Mouse (Mus musculus): ENCODE results near the gene Clec3a. TPM values are rescaled to one million over a fixed set of nuclear protein-coding genes. Genes with fewer than 3 reads are reported as not detected.

Clec3a gene
- total RNA-seq, 2 experiments from 2014 or later: not detected

DNA sequence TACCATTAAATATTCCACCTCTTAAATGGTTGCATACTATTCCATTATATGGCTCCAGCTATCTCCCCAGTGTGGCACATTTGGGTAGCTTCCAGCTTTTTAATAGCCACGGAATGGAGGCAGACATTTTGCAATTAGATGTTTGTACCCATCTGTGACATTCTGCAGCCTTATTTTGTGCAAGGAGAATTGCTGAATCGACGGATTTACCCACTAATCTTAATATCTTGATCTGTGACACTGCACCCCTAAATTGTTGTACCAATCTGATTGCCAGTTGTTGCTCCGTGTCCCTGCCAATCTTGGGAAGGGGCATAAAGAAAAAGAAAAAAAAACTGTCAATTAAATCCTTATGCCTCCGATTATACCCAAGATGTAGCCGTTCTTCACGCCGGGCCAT lies 37.4 kb downstream of the Clec3a start:
- intact Hi-C loops (cut with DNase I): no loop called here
- no peak for DNase-seq

DNA sequence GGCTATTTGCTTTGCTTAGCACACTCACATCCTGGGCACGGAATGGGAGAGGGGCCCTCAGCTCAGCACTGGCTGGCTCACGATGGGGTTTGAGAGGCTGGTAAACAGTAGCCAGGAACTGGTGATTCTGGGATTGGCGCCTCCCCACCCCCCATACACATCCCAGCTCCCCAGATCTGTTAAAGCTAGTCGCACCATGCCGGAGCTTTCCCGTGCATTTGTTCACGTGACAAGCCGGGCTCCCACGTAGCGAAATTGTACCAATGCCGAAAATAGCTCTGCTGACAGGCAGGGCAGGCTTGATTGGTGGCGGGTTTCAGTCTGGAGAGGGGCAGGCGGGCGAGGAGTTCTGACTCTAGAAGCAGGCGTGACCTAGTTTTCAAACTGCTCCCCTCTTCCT lies 38.1 kb downstream of the Clec3a start:
- intact Hi-C loops (cut with DNase I): no loop called here
- DNase-seq: no peak

DNA sequence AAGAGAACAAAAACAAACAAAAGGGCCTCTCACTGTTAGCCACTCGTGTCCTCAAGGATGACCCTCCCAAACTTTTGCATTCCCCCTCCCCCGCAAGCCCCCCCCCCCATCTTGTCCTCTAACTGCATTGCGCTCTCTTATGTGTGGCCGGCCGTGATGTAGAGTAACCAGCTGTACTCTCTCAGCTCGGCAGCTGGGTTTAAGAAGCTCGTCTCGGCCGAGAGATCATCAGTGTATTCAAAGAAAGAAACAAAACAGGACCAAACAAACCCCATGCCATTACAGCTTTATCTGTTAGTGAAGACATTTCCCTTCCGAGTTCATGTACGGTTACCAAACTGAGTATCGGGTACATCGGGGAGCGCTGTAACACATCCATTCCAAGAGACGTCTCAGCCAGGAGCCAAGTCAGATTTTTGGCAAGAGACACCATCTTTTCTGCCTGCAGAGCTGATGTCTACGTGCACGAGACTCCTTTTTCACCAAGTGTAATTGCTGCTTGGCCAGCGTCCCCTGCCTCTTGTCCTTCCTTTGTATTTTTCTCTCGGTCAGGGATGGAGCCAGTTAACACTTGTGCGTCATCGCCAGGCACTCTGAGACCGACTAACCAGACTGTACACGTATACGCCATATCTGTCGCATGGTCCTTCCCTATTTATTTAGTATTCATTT lies 40.4 kb downstream of the Clec3a start:
- intact Hi-C loops (cut with DNase I): no loop called here
- DNase-seq: peak; percentile 16

DNA sequence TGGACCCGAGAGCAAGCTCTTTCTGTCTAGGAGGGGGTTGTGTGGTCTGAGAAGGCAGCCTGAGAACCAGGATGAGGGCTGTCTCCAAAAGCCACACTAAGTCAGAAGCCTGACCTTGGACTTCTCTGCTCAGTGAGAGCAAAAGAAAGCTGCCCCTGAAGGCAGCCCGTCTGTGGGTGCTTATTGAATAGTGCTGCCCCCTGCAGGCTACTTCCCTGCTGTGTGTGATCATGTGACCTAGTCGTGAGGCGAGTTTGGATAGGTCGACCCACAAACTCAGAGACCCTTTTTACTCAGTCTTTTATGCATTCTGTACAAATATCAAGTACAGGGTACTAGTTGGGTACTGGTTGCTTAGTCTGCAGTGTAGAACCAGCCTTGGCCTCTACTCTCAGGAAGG lies 42.7 kb downstream of the Clec3a start:
- no peak for DNase-seq
- intact Hi-C loops (cut with DNase I): no loop called here

DNA sequence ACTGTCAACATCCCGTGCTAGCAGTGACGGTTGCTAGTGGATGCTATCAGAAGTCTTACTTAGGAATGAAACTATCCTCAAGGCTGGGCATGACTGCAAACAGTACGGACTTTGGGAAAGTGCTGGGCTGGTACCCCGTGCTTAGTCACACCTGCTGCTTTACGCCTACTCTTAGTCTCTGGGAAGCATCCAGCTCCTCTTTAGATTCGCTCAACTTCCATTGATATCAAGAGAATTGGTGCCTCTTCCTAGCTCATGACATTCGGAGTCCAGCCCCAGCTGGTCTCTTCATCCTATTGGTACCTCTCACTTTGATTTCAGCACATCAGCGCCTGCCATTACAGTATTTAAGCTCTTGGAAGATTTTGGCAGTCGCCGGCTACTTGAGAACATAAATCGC lies 44.7 kb downstream of the Clec3a start:
- no peak for DNase-seq
- intact Hi-C loops (cut with DNase I): no loop called here

DNA sequence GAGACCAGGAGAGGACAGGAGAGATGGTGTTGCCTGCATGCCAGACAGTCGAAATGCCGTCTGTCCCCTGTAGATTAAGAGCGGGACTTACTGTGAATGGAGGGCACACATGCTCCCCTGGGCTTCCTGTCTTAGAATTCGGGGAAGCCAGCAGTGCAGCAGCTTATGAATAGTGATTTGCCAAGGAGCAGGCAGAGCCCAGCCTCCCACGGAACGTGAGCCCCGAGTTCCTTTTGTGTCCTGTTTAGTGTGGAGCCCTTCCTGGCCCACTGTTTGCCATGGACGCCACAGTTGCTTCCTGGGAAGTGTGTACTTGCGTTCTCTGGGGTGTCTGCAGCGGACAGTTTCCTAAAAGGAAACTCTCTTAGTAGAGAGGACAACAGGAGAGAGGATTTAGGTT lies 45.4 kb downstream of the Clec3a start:
- DNase-seq: no peak
- intact Hi-C loops (cut with DNase I): no loop called here

DNA sequence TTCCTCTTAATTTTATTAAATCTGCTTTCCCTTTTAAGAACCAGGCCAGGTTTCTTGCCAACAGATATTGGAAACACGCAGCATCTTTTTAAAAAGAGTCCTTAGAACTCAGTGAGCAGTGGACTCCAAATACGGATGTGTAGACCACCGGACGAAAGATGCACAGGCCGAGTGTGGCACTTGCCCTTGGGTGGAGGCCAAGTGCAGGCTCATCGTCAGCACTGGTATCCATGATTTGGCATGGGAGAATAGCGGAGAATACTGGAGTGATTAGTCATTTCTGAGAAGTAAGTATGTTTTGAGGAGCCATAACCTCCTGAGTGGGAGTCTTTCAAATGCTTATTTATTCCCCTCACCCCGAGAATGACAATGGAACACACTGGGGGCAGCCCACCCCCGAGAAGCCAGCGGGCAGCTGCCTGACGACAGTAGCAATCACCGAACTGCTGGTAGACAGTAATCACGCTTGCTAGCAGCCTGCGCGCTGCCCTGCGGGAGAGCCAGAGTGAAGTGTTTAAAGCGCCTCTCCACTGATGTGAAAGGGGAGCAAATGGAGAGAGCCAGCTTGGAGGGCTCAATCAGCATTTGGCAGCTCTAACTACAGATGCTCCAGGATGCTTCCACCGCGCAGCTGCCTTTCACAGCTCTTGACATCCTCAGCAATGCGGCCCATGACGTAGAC lies 50.8 kb downstream of the Clec3a start:
- intact Hi-C loops (cut with DNase I): no loop called here
- peak; percentile 72 for DNase-seq

DNA sequence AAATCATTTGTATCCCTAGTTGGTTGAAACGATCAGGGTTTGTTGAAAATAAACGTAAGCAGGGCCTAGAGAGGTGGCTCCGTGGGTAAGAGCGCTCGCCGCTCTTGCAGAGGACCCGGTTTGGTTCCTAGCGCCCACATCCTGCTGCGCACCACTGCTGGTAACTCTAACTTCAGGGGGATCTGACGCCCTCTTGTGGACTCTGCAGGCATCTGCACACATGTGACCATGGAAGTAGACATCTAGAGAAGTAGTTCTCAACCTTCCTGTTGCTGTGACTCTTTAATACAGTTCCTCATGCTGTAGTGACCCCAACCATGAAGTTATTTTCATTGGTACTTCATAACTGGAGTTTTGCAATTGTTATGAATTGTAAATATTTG lies 51.3 kb downstream of the Clec3a start:
- no peak for DNase-seq
- intact Hi-C loops (cut with DNase I): no loop called here

DNA sequence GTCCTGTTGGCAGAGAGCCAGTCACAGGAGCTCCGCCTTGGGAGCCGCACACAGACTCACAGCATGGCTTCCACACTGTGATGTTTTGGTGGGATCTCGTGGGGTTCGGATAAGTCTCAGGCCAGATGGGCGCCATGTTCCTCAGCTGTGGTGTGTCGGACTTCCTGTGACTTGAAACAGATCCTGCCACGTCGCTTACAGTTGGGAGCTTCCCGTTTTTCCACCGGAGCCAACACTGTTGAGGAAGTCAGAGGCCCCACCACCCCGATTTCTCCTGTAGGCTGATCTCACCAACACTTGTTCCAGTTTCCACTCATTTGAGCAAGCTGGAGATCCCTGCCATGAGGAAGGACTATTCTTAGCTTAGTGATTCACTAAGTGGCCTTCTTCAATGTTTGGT lies 55.7 kb downstream of the Clec3a start:
- intact Hi-C loops (cut with DNase I): no loop called here
- no peak for DNase-seq

Other genes with a start within 250 kb of the Clec3a start
- 10 to 100 TPM; 54.7 to 71.8 TPM for gene Vat1l, start 212.5 kb upstream of the Clec3a start, total RNA-seq (2021)
- 10 to 100 TPM; 12.5 to 12.9 TPM for gene Wwox, start 21.6 kb downstream of the Clec3a start, total RNA-seq (2021)